Mouse (Mus musculus) retina, adult 2 months (tissue): ENCODE measurements around the gene Tmem30b.

Experiments used
- DNase-seq: peaks from one replicate; pipeline ENCODE4 v3.0.0-alpha.2; 2012; ENCODE audit warnings: low read depth, low spot score

Gene Tmem30b

DNA sequence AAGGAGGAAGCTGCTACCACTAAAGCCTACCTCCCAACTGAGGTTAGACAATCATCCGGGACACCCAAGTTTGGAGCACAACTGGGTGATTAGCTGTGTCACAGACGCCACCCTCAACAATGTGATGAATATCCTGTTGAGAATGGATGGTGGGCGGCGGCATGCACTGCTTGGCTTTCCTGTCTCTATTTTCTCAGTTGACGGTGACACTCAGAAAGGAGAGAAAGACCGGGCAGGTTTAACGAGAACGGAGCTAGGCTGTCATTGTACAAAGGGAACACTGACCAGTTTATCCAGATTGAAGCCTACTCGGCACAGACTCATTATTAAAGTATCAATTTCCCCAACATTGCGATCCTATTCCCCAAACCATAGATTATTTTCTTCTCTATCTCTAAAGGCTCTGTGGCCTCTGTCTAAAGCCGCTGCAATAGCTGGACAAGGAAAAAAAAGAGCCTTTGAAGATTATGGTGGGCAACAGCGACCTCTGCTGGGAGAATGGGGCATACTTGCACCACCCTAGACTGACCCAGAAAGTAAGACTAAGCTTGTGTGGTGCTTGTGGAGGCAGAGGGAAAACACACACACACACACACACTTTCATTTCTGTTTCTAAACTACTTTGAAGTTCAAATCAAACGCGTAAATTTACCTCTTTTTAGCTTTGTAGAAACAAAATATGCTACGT lies 29.0 kb downstream of the Tmem30b start:
- peak; percentile 51 for DNase-seq

- no peak for DNase-seq
These were observed 29.7 kb downstream of the Tmem30b start for GRCm38 (mm10) chr12:73516516-73516915.

GRCm38 (mm10) chr12:73514722-73515121 lies 31.5 kb downstream of the Tmem30b start:
- DNase-seq: no peak

- no peak for DNase-seq
These were observed 32.2 kb downstream of the Tmem30b start for GRCm38 (mm10) chr12:73513958-73514357.

GRCm38 (mm10) chr12:73511467-73512047 lies 34.6 kb downstream of the Tmem30b start:
- no peak for DNase-seq

DNA sequence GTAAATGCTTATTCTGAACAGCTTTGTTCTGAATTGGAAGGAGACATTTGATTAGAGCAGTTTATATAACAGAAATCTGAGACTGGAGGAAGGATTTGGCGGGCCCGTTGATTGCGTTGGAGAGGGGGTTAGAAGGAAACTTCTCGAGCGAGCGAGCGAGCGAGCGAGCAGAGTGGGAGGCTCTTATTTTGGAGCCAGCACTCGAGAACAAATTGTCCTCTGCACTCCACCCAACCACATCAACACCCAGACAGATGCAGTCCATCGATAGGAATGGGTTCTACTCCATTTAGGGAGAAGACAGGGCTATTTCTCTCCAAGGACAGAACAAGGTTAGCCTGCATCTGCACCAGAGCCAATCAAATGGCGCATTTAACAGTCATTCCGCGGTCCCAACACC lies 39.1 kb downstream of the Tmem30b start:
- DNase-seq: no peak

DNA sequence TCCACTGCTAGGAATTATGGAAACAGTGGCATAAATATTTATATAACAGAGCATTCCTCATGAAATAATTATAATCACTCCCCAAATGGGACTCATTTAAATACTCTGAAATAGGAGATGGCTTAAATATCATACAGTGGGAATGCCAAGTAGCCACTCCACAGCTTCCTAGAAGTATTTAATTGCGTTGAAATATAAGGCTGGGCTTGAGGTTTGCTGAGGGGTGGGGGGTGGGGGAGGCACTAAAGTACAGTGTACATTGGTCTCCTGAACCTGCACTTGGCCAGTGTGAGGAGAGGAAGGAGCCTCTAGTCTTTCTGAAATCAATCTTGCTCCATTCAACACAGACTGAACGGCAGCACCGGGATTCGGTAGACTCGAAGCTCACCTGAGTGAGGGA lies 39.5 kb downstream of the Tmem30b start:
- DNase-seq: no peak

GRCm38 (mm10) chr12:73500689-73501326 lies 45.4 kb downstream of the Tmem30b start:
- no peak for DNase-seq

DNA sequence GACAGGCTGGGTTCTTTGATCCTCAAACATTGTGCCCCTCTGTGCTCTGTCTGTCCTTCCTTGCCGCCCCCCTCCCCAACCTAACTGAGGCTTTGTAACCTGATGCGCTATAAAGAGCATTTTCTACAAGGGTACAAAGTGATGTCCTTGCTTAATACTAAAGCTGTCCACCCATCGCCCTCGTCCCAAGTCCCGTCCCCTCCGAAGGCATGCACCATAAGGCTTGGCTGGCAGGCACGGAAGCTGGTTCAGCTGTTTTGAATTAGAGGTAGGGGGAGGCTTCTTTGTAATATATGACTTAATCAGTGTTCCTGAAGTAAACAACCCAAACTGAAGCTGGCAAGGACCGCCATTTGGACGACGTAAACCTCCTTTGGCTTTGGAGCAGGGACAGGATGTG lies 51.0 kb downstream of the Tmem30b start:
- DNase-seq: no peak

DNA sequence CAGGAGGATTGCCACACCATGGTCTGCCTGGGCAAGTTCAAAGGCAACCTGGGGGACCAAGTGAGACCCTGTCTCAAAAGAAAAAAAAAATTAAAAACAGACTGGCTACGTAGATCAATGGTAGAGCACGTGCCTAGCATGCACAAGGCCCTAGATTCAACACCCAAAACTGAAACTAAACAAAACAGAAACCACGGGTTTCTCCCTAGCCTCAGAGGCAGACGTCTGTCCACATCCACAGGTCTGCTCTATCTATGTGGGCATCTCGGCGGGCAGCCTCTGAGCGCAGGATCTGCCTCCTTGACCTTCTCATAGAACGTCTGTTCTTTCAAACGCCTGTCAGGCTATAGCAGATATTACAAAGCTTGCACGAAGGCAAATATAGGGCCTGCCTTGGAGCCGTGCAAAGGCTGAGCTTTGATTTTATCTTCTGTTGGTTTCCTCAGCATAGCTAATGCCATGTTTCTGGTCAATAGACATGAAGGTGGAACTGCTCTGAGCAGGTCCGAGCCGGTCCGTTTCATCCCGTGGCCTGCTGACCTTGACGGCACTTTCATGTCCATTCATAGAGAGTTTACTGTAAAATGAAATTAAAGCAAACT lies 52.2 kb downstream of the Tmem30b start:
- DNase-seq: no peak
